Mouse (Mus musculus): ENCODE measurements around the gene Mtf1.

- TF ChIP-seq CTCF (IDR thresholded peaks at IDR 0.05; ENCODE audit: extremely low read depth, insufficient read length, insufficient replicate concordance, low read depth, low read length): no peak
- TF ChIP-seq POLR2A (IDR thresholded peaks at IDR 0.05; ENCODE audit: low read depth, low read length): no peak
Observed at GRCm38 (mm10) chr4:124765802-124766565, 35.9 kb upstream of the Mtf1 start.

Measured in small intestine, adult 2 months (tissue).